Mouse (Mus musculus): ENCODE measurements around the gene Dazap1.

DNA sequence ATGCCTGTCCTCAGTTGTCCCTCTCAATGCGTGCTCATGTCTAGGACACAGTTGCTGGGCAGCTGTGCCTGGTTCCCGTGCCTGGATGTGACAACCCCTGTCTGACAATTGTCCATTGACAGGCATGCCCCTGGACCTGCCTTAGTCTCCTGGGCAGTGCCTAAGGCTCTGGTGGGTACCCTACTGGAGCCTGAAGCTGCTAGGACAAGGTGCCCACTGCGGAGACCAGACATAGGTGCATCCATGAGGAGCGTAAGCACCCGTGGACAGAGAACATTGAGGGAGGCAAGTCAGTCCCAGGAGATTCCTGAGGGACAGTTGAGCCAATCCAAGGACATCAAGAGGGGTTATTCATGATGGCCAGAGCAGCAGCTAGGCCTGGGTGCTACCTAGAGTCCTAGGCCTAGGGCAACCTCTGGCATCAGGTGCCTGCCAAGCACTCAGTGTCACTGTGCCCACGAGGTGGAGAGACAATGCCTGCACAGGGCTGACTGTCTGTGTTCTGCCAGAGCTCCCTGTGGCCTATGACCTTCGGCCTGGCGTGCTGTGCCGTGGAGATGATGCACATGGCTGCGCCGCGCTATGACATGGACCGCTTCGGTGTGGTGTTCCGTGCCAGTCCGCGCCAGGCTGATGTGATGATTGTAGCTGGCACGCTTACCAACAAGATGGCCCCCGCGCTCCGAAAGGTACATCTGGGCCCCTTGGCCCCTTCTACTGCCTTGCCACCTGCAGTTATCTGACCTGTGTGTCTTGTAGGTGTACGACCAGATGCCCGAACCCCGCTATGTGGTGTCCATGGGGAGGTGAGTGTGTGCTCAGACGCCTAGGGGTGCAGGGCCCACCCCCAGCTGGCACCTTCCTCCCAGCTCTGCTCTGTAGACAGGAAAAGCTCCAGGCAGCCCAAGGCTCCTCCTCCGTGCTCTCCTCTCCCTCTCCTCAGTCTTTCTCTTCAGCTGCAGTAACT is 6.7 kb upstream of the Dazap1 start:
- TF ChIP-seq CTCF (IDR thresholded peaks at IDR 0.05; ENCODE audit: low read depth, low read length) (no peak), POLR2A (IDR thresholded peaks at IDR 0.05; ENCODE audit: extremely low read depth, insufficient read depth, low read length) (peak; percentile 30; the same call in 1 of the 2 replicates)

All from liver, adult 2 months (tissue).